Mouse (Mus musculus) thymus, adult 2 months (tissue): ENCODE data around the gene Zglp1.

ENCODE experiments used
- CTCF ChIP-seq: fragments of 200-500 bp; IDR thresholded peaks from 2 replicates; pipeline ENCODE4 v1.5.1; 2012; ENCODE audit warnings: mild to moderate bottlenecking, control low read depth, low read length, moderate library complexity, borderline replicate concordance; ENCODE audit not compliant: control insufficient read depth, poor library complexity, insufficient read depth; ENCODE audit errors: extremely low read depth
- POLR2A ChIP-seq: fragments of 200-500 bp; IDR thresholded peaks from 2 replicates; pipeline ENCODE4 v1.6.1; 2012; ENCODE audit warnings: mild to moderate bottlenecking, low read length, control low read depth, moderate library complexity; ENCODE audit not compliant: control insufficient read depth, poor library complexity, insufficient read depth; ENCODE audit errors: extremely low read depth

DNA sequence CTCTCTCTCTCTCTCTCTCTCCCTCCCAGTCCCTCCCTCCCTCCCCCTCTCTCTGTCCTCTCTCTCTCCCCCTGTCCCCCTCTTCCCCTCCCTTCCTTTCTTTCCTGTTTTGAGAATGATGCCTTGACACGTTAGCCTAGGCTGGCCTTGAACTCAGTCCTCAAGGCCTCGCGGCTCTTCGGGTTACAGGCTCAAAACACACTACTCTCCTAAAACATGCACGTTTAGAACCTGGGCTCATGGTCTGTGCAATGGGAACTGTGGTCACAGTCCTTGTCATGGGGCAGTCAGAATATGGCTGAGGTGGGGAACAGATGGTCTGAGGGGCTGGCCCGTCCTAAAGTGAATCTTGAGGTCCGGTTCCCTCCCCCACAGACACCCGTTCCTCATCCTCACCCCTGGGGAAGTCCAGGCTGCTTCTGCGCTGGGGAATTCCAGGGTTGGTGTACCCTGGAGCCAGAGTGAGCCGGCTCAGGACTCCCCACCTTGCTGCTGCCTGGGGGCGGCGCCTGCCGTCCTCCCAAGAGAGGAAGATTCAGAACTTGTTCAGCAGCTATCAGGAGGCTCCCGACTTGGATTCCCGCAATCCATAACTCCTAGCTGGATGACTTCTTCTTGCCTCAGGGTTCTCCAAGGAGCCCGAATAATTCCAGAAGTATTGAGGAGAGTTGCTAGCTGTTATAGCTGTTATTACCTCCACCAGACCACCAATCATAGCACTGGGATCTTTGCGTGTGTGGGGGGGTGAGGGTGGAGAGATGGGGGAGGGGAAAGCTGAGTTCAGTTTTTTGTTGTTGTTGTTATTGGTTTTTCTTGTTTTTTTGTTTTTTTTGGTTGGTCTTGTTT, 50.3 kb downstream of the Zglp1 start:
- no peak for TF ChIP-seq CTCF
- no peak for TF ChIP-seq POLR2A
